Mouse (Mus musculus): ENCODE data around the gene Slc17a5. TPM values are rescaled to one million over a fixed set of nuclear protein-coding genes. Genes with fewer than 3 reads are reported as not detected.

Gene Slc17a5
- total RNA-seq, 2 experiments from 2014 or later: 0.94 to 4.8 TPM

GRCm38 (mm10) chr9:78576466-78576865 is 11.4 kb downstream of the Slc17a5 start:
- no peak for ATAC-seq (replicated peaks; ENCODE audit: low FRiP score, low TSS enrichment, poor library complexity, severe bottlenecking)

- ATAC-seq (replicated peaks; ENCODE audit: low FRiP score, low TSS enrichment, poor library complexity, severe bottlenecking): no peak
Measured at GRCm38 (mm10) chr9:78569934-78570333, 17.9 kb downstream of the Slc17a5 start.

GRCm38 (mm10) chr9:78559479-78559878 is 28.4 kb downstream of the Slc17a5 start:
- ATAC-seq (replicated peaks; ENCODE audit: low FRiP score, low TSS enrichment, poor library complexity, severe bottlenecking): peak; percentile 70

- ATAC-seq (replicated peaks; ENCODE audit: low FRiP score, low TSS enrichment, poor library complexity, severe bottlenecking): peak; percentile 90
Measured at GRCm38 (mm10) chr9:78558586-78559214, 29.1 kb downstream of the Slc17a5 start.

- no peak for ATAC-seq (replicated peaks; ENCODE audit: low FRiP score, low TSS enrichment, poor library complexity, severe bottlenecking)
Measured at GRCm38 (mm10) chr9:78557041-78557440, 30.8 kb downstream of the Slc17a5 start.

GRCm38 (mm10) chr9:78552984-78553383 is 34.9 kb downstream of the Slc17a5 start:
- ATAC-seq (replicated peaks; ENCODE audit: low FRiP score, low TSS enrichment, poor library complexity, severe bottlenecking): peak; percentile 75

GRCm38 (mm10) chr9:78551761-78552160 is 36.1 kb downstream of the Slc17a5 start:
- no peak for ATAC-seq (replicated peaks; ENCODE audit: low FRiP score, low TSS enrichment, poor library complexity, severe bottlenecking)

GRCm38 (mm10) chr9:78547742-78548141 is 40.1 kb downstream of the Slc17a5 start:
- peak; percentile 62 for ATAC-seq (replicated peaks; ENCODE audit: low FRiP score, low TSS enrichment, poor library complexity, severe bottlenecking)

GRCm38 (mm10) chr9:78546944-78547343 is 40.9 kb downstream of the Slc17a5 start:
- ATAC-seq (replicated peaks; ENCODE audit: low FRiP score, low TSS enrichment, poor library complexity, severe bottlenecking): no peak

GRCm38 (mm10) chr9:78541758-78542157 is 46.1 kb downstream of the Slc17a5 start:
- 0 out of 2 replicates have a peak, but pooled peaks have one; percentile 66 for ATAC-seq (replicated peaks; ENCODE audit: low FRiP score, low TSS enrichment, poor library complexity, severe bottlenecking)

GRCm38 (mm10) chr9:78538421-78538820 is 49.4 kb downstream of the Slc17a5 start:
- no peak for ATAC-seq (replicated peaks; ENCODE audit: low FRiP score, low TSS enrichment, poor library complexity, severe bottlenecking)

GRCm38 (mm10) chr9:78537154-78537873 is 50.5 kb downstream of the Slc17a5 start:
- ATAC-seq (replicated peaks; ENCODE audit: low FRiP score, low TSS enrichment, poor library complexity, severe bottlenecking): no peak

GRCm38 (mm10) chr9:78534606-78535005 is 53.2 kb downstream of the Slc17a5 start:
- no peak for ATAC-seq (replicated peaks; ENCODE audit: low FRiP score, low TSS enrichment, poor library complexity, severe bottlenecking)

- peak; percentile 57; the same call in 1 of the 2 replicates for ATAC-seq (replicated peaks; ENCODE audit: low FRiP score, low TSS enrichment, poor library complexity, severe bottlenecking)
Measured at GRCm38 (mm10) chr9:78533296-78533935, 54.4 kb downstream of the Slc17a5 start.

GRCm38 (mm10) chr9:78532341-78532819 is 55.5 kb downstream of the Slc17a5 start:
- no peak for ATAC-seq (replicated peaks; ENCODE audit: low FRiP score, low TSS enrichment, poor library complexity, severe bottlenecking)

GRCm38 (mm10) chr9:78531816-78532215 is 56.0 kb downstream of the Slc17a5 start:
- ATAC-seq (replicated peaks; ENCODE audit: low FRiP score, low TSS enrichment, poor library complexity, severe bottlenecking): no peak

GRCm38 (mm10) chr9:78527767-78528381 is 60.0 kb downstream of the Slc17a5 start:
- peak; percentile 77 for ATAC-seq (replicated peaks; ENCODE audit: low FRiP score, low TSS enrichment, poor library complexity, severe bottlenecking)

- peak; percentile 90 for ATAC-seq (replicated peaks; ENCODE audit: low FRiP score, low TSS enrichment, poor library complexity, severe bottlenecking)
Measured at GRCm38 (mm10) chr9:78527301-78527761, 60.5 kb downstream of the Slc17a5 start.

GRCm38 (mm10) chr9:78526206-78526605 is 61.6 kb downstream of the Slc17a5 start:
- ATAC-seq (replicated peaks; ENCODE audit: low FRiP score, low TSS enrichment, poor library complexity, severe bottlenecking): no peak
